Mouse (Mus musculus) C2C12 (cell line): ENCODE results near the gene Zscan22.
"Not testable (repeated sequence)": the region's sequence is repeated elsewhere in the genome, so short reads cannot be mapped to it uniquely, and the experiment has no call there.

ENCODE experiments used
- CEBPB ChIP-seq: IDR thresholded peaks from one replicate; pipeline ENCODE4 v1.6.1; 2011; ENCODE audit warnings: low read depth, mild to moderate bottlenecking, control low read depth, moderate library complexity
- CTCF ChIP-seq: IDR thresholded peaks from one replicate; pipeline ENCODE4 v1.5.1; 2011; ENCODE audit not compliant: control insufficient read depth, insufficient read depth, insufficient read length
- FOSL1 ChIP-seq: IDR thresholded peaks from one replicate; pipeline ENCODE4 v1.8.0; 2011; ENCODE audit warnings: mild to moderate bottlenecking, low read length; ENCODE audit not compliant: poor library complexity, insufficient read depth, severe bottlenecking
- MAX ChIP-seq: IDR thresholded peaks from one replicate; pipeline ENCODE4 v1.6.1; 2011; ENCODE audit warnings: mild to moderate bottlenecking, control low read depth
- MYOD1 ChIP-seq: IDR thresholded peaks from one replicate; pipeline ENCODE4 v1.6.1; 2011; ENCODE audit warnings: low read depth; ENCODE audit not compliant: control insufficient read depth, insufficient read length
- MYOG ChIP-seq: IDR thresholded peaks from one replicate; pipeline ENCODE4 v1.6.1; 2011; ENCODE audit not compliant: control insufficient read depth, insufficient read length; ENCODE audit errors: extremely low read depth
- USF1 ChIP-seq: IDR thresholded peaks from one replicate; pipeline ENCODE4 v1.6.1; 2011; ENCODE audit warnings: low read depth, mild to moderate bottlenecking, control low read depth, moderate library complexity

- TF ChIP-seq CTCF, MAX, USF1, MYOG, MYOD1, CEBPB, FOSL1: not testable (repeated sequence)
Observed at GRCm38 (mm10) chr7:12880497-12880896, 17.1 kb upstream of the Zscan22 start.
